Mouse (Mus musculus): Measurements from ENCODE around the gene Tmigd3. TPM values are rescaled to one million over a fixed set of nuclear protein-coding genes. Genes with fewer than 3 reads are reported as not detected.

Gene Tmigd3
- polyA plus RNA-seq, 1 experiment from 2014 or later = not detected

DNA sequence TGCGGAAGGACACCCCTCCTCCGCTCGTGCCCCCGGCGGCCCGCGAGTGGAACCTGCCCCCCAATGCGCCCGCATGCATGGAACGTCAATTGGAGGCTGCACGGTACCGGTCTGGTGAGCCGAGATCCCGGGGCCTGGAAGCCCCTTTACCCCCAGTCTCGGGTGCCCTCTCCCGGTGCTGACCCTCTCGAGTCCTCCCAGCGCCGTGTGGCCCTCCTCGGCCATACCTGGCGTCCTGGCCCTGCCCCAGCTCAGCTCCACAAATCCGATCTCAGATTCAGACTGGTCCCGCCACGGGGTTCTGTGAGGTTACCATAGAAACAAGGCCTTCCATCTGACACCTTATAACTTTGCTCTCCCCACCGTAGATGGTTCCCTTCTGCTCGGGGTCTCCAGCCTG, 88.9 kb downstream of the Tmigd3 start:
- WGBS = 0% methylated on average over 26 of the region's 26 CpGs
- peak overlapping the region; percentile 96 for H3K9ac ChIP-seq (replicated peaks)
- peaks cover 40% of the 10 kb centered on the region for H3K36me3 ChIP-seq
- peak overlapping the region; percentile 74 for H3K27ac ChIP-seq
- no peaks in the 10 kb centered on the region for H3K9me3 ChIP-seq
- H3K27me3 ChIP-seq = no peaks in the 10 kb centered on the region
- H3K4me2 ChIP-seq (replicated peaks) = peak overlapping the region; percentile 89
- H3K4me1 ChIP-seq (replicated peaks) = peaks cover 41% of the 10 kb centered on the region
- H3K4me3 ChIP-seq (replicated peaks) = peak overlapping the region; percentile 94
- ATAC-seq = peak; percentile 90

DNA sequence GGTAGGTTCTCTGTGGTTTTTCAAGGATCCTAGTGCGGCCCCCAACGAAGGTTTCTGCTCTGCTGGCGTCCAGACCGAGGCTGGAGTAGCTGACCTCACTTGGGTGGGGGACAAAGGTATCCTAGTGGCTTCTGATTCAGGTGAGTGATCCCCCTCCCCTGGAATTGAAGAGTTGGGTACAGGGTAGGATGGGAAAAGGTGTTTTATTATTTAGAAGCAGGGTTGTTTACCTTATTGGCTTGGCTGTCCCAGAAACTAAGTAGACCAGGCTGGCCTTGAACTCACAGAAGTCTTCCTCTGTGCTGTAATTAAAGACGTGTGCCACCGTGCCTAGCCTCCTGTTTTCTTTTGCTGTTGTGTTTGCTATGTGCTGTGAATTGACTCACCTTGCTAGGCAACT, 89.3 kb downstream of the Tmigd3 start, which contains the start of gene Atp5f1:
TSS of gene Atp5f1 (minus strand) at position 101 of the 400 bp plus-strand sequence.
- ATAC-seq = no peak
- Histone ChIP-seq H3K4me1 (replicated peaks) (peaks cover 41% of the 10 kb centered on the region), H3K4me3 (replicated peaks) (peak within 1 kb of the TSS; percentile 94), H3K4me2 (replicated peaks) (peak within 1 kb of the TSS; percentile 89), H3K9ac (replicated peaks) (peak within 1 kb of the TSS; percentile 97), H3K36me3 (peaks cover 40% of the 10 kb centered on the region), H3K27ac (peak within 1 kb of the TSS; percentile 86), H3K27me3 (no peaks in the 10 kb centered on the region), H3K9me3 (no peaks in the 10 kb centered on the region)
- WGBS = 7% methylated on average over 6 of the region's 6 CpGs

DNA sequence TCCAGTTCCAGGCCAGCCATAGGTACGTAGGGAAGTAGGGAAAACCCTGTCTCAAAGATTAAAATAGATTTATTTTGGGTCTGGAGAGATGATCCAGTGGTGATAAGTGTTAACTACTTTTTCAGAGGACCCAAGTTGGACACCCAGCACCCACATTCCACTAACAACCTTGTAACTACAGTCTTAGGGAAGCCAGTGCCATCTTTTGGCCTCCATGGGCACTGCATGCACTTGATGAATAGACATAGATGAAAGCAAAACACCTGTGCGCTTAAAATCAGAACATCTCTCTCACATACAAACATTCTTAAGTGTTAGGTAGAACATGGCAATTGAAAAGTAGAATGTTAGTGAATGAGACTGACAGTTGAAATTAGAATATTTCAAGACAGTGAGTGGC, 90.0 kb downstream of the Tmigd3 start:
- Histone ChIP-seq H3K9me3 (no peaks in the 10 kb centered on the region), H3K4me2 (replicated peaks) (peak overlapping the region; percentile 89), H3K4me1 (replicated peaks) (peaks cover 41% of the 10 kb centered on the region), H3K36me3 (peaks cover 45% of the 10 kb centered on the region), H3K27me3 (no peaks in the 10 kb centered on the region), H3K4me3 (replicated peaks) (peak overlapping the region; percentile 94; the same call in 1 of the 2 replicates), H3K9ac (replicated peaks) (no peak overlapping the region), H3K27ac (no peak overlapping the region)
- no peak for ATAC-seq
- 99% methylated on average over 2 of the region's 2 CpGs for WGBS

DNA sequence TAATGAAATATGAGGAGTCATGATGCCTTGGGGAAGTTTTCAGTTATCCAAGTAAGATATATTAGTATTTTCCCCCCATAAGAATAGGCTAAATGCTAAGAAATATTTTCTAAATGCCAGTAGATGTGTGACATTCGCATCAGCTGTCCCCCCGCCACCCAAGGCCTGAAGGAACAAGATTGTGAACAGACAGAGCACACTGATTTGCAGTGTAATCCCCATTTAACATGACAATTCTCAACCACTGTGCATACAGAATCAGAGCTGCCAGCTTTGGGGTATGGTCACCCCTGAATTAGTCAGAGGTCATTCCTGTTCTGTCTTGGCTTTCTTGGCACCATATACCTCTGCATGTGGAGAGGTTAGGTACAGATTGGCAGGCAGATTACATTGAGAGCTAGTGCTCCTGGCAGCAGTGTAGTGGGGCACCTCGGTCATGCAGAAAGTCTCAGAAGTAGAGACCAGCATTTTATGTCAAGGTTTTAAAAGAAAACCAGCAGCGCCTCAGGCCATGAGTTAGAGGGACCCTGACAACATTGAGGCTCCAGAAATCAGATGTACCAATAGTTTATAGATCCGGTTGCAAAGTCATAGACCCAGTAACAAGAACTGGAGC, 101.2 kb downstream of the Tmigd3 start:
- ATAC-seq = no peak
- WGBS = 82% methylated on average over 5 of the region's 5 CpGs
- Histone ChIP-seq H3K27me3 (no peaks in the 10 kb centered on the region), H3K36me3 (peaks cover 33% of the 10 kb centered on the region), H3K9ac (replicated peaks) (no peak overlapping the region), H3K4me3 (replicated peaks) (no peak overlapping the region), H3K4me2 (replicated peaks) (no peak overlapping the region), H3K27ac (no peak overlapping the region), H3K4me1 (replicated peaks) (no peaks in the 10 kb centered on the region), H3K9me3 (no peaks in the 10 kb centered on the region)

DNA sequence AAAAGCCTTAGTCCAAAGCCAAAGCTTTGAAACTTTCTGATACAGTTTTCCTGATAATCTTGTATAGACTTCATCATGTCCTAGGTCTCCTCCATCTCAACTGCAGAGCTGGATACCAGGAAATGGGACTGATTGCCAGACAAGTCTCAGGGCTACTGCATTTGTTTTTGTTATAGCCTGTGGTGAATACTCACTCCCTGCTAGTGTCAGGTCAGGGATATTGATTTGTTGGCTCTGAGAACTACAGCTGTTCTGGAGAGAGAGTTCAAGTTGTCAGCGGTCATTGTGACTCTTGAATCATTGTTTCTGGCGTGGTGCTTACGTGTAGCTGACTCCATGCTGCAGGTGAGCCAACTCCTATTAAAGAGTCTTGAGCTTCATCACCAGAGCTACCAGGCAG, 102.7 kb downstream of the Tmigd3 start, which contains the start of gene Ovgp1:
TSS of gene Ovgp1 (plus strand) at position 301 of the 400 bp plus-strand sequence.
- H3K4me2 ChIP-seq (replicated peaks) = no peak within 1 kb of the TSS
- no peak within 1 kb of the TSS for H3K9ac ChIP-seq (replicated peaks)
- H3K27me3 ChIP-seq = no peaks in the 10 kb centered on the region
- no peaks in the 10 kb centered on the region for H3K4me1 ChIP-seq (replicated peaks)
- H3K36me3 ChIP-seq = peaks cover 19% of the 10 kb centered on the region
- no peak for ATAC-seq
- H3K4me3 ChIP-seq (replicated peaks) = no peak within 1 kb of the TSS
- no peaks in the 10 kb centered on the region for H3K9me3 ChIP-seq
- WGBS = 87% methylated on average over 3 of the region's 3 CpGs
- no peak within 1 kb of the TSS for H3K27ac ChIP-seq

Other genes with a start within 250 kb of the Tmigd3 start
- gene Ddx20, start 183.3 kb upstream of the Tmigd3 start, polyA plus RNA-seq (2015; fragmentation: Nextera tagmentation; extraction: Ambion mirVana) = 31.0 and 32.0 TPM in 2 replicates
- 1.9 and 2.4 TPM in 2 replicates for gene Inka2, start 166.3 kb upstream of the Tmigd3 start, polyA plus RNA-seq (2015; fragmentation: Nextera tagmentation; extraction: Ambion mirVana)
- 74.3 and 76.1 TPM in 2 replicates for gene Rap1a, start 69.6 kb upstream of the Tmigd3 start, polyA plus RNA-seq (2015; fragmentation: Nextera tagmentation; extraction: Ambion mirVana)
- gene Adora3, start within 50 bp of the Tmigd3 start, polyA plus RNA-seq (2015; fragmentation: Nextera tagmentation; extraction: Ambion mirVana) = 0.24 TPM in 1 of 2 replicates, not detected in the other
- 0.39 and 0.41 TPM in 2 replicates for gene I830077J02Rik, start 61.8 kb downstream of the Tmigd3 start, polyA plus RNA-seq (2015; fragmentation: Nextera tagmentation; extraction: Ambion mirVana)
- 107 TPM in 2 replicates for gene Wdr77, start 88.5 kb downstream of the Tmigd3 start, polyA plus RNA-seq (2015; fragmentation: Nextera tagmentation; extraction: Ambion mirVana)
- 541 and 556 TPM in 2 replicates for gene Atp5f1, start 89.2 kb downstream of the Tmigd3 start, polyA plus RNA-seq (2015; fragmentation: Nextera tagmentation; extraction: Ambion mirVana)
- gene Ovgp1, start 102.8 kb downstream of the Tmigd3 start, polyA plus RNA-seq (2015; fragmentation: Nextera tagmentation; extraction: Ambion mirVana) = 3.4 and 4.4 TPM in 2 replicates
- gene Pifo, start 143.7 kb downstream of the Tmigd3 start, polyA plus RNA-seq (2015; fragmentation: Nextera tagmentation; extraction: Ambion mirVana) = 1.8 and 3.3 TPM in 2 replicates
- not detected in 2 replicates for gene Chil5, start 161.9 kb downstream of the Tmigd3 start, polyA plus RNA-seq (2015; fragmentation: Nextera tagmentation; extraction: Ambion mirVana)
- 0.15 and 0.27 TPM in 2 replicates for gene Chia1, start 242.3 kb downstream of the Tmigd3 start, polyA plus RNA-seq (2015; fragmentation: Nextera tagmentation; extraction: Ambion mirVana)